Mouse (Mus musculus) embryo, embryonic 10 days (tissue): ENCODE results near the gene Sprn.
"Not testable (repeated sequence)": the region's sequence is repeated elsewhere in the genome, so short reads cannot be mapped to it uniquely, and the experiment has no call there.

ENCODE experiments used
- DNase-seq: peaks from one replicate; pipeline ENCODE4 v3.0.0-alpha.2; 2015; ENCODE audit warnings: low spot score

The Sprn gene

DNA sequence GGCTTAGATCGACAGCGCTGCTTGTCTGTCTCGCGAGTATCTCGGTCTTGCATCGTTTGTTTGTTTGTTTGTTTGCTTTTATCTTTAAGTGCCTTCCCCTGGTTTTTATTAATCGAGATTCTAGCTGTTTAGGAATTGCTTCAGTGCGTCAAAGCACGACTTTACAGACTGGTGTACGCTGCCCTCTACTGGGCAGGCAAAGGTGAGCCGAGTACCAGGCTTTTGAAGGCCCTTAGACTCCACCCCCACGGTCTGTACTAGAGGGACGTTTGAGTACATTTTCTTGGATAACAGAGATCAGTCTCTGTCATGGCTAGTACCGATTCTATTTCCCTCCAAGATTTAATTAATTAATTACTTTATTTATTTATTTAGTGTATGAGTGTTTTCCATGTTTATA is 13.3 kb downstream of the Sprn start:
- DNase-seq, result peak; percentile 84

DNA sequence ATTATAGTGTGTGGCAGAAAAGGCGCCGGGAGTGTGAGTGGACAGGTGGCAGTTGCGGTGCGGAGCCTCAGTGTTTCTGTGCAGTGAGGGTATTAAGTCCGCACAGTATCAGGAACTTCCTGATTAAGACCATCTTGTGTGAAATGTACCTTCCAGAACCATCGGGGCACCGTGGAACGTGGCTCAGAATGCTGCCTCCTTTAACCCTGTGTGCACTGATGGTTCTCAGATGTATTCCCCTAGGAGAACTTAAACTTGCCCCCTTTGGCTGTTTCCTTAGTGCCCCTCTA is 16.7 kb downstream of the Sprn start:
- DNase-seq, result no peak

DNA sequence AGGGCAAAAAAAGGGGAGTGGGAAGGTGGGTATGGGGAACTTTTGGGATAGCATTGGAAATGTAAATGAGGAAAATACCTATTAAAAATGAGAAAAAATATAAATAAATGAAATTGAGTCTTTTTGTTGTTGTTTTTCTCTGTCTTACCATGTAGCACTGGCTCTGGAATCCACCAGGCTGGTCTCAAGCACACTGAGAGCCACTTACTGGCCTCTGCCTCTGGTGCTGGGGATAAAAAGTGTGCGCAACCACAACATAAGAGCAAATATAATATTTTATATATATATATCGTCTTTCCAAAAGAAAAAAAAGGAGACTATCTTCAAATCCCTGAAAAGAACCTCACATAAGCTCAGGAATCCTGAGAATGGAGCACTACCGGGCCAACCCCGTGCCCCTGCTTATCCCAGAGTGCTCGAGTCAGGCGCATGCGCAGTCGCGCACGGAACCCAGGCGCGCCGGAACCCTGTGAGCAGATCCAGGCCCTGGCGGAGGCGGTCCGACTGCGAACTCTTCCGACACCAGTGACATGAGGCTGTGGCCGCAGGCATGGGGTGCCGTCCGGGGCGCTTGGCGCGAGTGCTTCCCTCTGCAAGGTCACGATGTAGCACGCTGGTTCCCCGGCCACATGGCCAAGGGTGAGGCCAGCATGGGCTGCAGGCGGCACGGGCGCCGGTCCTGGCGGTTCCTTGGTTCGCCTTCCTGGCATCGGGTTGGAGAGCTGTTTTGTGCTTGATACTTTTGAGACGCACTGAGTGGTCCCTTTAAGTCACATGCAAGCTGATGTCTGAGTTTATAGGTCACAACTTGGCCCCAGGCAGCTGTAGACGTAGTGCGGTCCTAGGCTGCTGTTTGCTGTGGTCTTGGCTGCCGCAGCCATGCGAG is 17.3 kb downstream of the Sprn start, which contains the start of gene Mtg1:
Mtg1 (plus strand) TSS at position 430 of the 886 bp plus-strand sequence.
- DNase-seq, result peak; percentile 96

DNA sequence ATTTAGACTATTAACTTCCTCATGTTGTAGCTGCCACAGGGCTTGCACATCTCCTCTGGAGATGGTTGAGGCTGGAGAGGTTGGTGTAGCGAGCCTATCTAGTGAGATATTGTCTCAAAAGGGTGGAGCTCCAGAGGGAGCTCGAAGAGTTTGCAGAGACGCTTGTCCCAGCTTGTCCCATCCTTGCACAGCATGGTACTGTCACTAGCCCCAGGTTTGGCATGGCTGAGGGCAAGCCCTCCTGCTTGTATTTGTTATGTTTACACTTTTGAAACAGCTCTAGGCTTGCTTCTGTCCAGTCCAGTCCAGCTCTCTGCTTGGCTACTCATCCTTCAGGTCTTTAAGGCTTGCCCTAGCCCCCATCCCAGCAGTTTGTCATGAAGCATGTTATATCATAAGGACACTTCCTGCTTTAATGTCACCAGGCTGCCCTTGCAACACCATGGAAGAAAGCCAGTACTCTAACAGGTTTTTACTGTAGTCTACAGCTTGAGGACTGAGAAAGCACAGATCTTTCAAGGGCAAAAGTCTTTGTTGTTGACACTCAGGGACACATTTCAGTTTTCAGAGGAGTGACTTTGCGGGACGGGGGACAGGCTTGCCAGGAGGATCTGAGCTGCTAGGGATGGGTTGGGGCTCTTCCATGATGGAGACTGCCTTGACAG is 19.4 kb downstream of the Sprn start:
- DNase-seq, result no peak

DNA sequence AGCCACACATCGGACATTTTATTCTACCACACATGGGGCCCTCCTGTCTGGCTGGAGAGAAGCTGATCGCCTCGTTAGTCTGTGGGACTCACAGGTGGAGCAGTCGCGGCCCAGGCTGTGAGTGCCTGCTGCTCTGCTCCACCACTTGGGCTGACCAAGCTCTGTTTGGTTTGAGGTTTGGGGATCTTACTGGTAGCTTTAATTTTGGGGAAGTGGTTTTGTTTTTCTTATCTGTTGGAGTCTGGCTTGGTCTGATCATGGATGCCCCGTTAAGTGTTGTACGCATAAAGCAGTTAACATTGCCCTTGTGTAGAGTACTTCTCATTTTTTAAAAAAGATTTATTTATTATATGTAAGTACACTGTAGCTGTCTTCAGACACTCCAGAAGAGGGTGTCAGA is 20.6 kb downstream of the Sprn start:
- not testable (repeated sequence) for DNase-seq

DNA sequence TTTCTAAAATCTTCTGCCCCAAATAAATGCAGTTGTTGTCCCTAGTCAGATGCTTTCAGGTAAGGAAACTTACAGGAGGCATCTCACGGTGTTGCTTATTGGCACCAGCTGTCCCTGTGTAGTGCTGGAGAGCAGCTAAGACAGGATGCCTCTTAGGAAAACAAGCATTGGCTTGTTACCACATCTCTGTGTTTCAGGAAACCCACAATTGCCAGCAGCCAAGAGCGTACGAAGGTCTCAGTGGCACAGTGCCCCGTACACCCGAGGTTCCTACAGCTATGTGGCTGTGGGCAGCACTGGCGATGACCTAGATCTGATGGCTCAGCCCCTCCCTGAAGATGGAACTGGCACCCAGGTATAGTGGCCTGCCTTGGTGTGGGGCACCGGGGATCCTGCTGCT is 22.5 kb downstream of the Sprn start:
- DNase-seq, result not testable (repeated sequence)

DNA sequence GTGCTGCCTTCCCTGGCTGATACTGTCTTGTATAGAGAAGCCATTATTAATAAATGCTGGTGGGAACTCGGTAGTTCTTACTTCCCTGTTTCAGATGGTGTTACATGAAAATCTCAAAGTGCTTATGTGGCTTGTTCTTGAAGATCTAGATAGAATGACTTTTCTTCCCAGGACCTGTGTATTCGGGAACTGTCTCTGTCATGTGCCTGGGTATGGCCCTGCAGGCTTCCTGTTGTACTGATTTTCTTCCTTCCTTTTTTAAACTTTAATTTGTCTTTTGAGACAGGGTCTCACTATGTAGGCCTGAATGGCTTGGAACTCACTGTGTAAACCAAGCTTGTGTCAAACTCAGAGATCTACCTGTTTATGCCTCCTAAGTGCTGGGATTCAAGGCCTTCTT is 26.8 kb downstream of the Sprn start:
- no peak for DNase-seq

DNA sequence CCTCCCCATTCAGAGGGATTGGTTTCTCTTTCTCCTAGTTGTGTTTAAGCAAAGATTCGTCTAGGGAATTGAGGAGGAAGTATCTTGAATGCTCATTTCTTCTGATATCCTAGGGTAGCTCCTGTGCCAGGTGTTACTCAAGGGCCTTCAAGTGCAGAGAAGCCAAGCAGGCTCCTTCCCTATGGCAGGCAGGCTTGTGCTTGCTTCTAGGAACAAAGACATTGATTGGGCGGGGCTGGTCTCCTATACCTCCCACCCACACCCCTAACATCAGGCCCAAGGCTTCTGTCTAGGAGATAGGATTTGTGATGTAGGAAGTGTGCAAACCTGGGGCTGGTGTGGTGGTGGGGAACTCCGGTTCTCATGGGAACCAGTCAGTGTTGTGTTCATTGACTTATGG is 27.7 kb downstream of the Sprn start:
- DNase-seq, result no peak

DNA sequence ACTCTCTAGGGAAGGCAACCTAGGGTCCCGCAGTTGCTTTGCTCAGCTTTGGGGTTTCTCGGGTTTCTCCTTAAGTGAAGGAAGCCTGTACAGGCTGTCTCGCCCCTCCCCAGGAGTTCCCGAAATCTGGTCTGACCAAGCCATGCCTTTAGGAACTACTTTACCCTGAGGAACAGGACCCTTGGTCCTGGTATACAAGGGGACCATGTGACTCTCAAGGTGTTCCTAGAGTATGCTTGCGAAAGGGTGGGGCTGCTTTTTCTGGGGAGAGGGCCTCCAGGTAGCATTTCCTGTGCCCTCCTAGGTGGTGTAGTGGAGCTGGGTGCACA is 28.7 kb downstream of the Sprn start:
- DNase-seq, result no peak

DNA sequence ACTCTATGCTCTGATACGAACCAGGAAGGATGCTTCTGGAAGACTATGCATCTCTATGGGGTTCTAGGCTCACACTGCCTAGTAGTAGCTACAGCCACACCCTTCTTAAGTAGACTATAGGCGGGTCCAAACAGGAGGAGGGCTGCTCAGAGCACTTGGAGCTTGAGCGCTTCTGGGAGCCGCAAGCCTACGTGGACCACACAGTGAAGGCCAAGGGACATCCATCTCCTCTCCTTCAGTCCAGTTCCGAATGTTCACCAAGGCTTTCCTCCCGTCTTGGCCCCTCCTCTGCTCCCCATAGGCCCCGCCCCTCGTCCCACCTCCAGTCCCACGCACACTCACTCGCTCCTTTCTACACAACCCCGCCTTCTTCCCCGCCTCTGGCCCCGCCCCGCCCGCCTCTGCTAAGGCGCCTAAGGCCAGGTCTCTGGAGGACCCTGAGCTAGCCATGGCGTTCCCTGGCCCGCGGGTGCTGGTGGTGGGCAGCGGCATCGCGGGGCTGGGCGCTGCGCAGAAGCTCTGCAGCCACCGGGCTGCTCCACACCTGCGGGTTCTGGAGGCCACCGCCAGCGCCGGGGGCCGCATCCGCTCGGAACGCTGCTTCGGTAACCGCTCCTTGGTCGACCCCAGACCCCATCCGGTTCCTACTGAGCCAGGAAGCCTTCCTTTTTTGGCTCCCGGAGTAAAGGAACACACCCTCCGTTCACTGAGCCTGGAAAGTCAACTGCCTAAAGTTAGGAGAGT is 29.2 kb downstream of the Sprn start:
- DNase-seq, result peak; percentile 90

DNA sequence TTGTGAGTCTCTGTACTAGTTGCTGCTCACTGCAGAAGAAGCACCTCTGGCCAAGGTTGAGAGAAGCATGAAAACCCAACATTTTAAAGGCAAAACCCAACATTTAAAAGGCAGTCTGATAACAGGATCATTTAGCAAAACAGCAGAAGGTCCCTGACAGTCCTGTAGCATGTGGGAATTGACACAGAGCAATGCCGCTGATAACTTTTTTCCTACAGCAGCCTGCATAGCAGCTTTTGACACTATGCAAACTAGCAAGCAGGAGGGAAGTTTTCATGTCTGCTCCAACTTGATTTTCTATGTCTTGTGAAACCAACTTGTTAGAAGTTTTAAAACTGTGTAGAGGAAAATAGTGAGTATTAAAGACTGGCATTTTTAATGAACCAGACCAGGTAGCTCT is 30.3 kb downstream of the Sprn start:
- DNase-seq, result no peak

DNA sequence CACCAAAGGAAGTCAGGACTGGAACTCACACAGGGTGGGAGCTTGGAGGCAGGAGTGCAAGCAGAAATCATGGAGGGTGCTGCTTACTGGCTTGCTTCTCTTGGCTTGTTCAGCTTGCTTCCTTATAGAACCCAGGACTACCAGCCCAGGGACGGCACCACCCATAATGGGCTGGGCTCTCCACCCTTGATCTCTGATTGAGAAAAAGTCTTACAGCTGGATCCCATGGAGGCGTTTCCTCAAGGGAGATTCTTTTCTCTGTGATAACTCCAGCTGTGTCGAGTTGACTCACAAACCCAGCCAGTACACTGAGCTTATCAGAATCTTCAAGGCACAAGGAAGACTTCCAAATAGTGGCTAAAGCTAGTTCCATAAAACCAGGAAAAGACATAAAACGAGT is 31.9 kb downstream of the Sprn start:
- DNase-seq, result no peak

DNA sequence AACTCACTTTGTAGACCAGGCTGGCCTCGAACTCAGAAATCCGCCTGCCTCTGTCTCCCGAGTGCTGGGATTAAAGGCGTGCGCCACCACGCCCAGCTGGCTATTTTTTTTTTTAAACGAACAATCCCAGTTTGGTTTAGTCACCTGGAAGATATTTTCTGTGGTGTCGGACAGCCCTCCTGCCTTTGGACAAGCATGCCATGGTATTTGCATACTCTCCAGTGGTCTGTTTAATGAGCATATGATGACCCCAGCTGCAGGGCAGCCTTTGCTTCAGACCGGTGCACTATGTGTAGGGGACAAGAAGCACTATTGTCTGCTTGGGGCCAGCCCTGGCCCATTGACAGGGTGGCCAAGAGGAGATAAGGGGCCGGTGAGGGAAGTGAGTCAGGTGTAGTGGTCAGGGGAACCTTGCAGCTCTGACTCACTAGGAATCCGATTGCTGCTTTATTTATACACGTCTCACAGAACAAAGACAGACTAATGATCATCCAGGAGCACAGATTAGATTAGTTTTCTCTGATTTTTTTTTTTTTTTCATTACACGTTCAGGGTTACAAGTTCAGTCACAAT is 33.3 kb downstream of the Sprn start:
- no peak for DNase-seq

DNA sequence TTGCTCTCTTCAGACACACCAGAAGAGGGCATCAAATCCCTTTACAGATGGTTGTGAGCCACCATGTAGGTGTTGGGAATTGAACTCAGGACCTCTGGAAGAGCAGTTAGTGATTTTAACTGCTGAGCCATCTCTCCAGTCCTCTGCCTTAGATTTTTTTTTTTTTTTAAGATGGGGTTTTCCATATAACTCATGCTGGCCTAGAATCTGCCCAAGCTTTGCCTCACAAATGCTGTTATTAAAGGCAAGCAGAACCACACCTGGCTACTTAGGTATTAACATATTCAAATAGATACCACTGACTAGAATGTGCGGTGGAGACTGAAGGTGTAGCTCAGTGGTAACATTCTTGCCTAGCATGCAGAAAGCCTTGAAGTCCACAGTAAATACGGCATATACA is 34.2 kb downstream of the Sprn start:
- DNase-seq, result no peak

DNA sequence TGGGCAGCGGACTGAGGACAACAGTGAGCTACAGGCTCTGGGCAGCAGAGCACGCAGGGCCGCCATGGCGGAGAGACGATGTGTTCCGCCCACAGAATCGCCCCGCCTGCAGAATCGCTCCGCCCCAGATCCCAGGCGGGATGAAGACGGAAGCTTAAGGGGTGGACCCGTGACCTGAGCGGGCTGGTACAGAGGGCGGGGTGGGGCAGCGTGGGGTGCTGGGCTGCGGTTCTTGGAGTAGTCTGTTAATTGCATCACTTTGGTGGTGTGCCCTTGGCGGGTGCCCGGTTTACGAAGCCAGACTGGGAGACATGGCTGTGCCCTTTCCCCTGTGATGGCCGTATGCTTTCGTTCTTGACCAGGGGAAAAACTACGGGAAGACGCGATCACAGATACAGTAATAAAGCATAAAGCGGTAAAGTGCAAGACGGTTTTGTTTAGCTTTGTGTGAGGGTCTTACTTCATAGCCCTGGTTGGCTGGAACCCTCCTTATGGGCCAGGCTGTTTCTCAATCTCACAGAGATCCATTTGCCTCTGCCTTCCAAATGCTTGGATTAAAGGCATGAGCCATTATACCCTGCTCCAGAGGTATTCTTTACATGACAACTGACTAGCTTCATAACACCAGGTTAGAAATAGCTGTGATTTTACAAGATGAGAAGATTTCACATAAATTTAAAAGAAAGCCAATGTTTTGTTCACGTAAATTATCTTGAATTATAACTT is 38.2 kb downstream of the Sprn start, which contains the start of gene Echs1:
Echs1 (minus strand) TSS at position 148 of the 726 bp plus-strand sequence.
- DNase-seq, result peak; percentile 92

DNA sequence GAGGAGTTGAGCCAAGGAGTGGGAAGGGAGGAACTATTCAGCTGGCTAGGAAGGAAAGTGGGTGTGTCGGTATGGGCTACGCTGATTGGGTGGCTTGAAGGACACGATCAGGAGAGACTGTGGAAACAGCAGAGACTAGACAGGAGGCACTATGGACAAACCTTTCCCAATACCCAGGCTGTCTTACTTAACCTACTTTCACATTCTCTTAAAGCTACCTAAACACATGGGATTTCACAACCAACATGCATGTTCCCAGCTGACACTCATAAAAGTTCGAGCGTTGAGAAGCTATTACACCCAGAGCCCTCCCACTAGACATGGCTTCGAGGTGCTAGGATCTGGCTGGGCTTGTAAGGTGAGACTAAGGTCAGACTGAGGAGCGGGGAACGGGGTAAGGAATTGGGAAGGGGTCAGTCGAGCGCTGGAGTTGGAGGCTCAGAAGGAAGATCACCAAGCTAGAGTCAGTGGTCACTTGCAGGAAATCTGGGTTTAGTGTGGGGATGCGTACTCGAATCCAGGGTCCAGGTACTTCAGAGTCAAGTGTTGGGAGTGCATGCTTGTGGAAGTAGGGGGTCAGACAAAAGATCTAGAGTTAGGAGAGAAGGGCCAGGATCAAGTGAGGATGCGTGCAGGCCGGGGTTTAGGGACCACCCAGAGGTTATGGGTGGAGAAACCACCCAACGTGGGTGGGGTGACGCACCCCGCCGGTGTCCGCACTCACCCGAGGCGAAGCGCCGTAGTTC is 38.9 kb downstream of the Sprn start, which contains the start of gene Paox:
Paox (plus strand) TSS at position 217 of the 746 bp plus-strand sequence.
- DNase-seq, result peak; percentile 64

DNA sequence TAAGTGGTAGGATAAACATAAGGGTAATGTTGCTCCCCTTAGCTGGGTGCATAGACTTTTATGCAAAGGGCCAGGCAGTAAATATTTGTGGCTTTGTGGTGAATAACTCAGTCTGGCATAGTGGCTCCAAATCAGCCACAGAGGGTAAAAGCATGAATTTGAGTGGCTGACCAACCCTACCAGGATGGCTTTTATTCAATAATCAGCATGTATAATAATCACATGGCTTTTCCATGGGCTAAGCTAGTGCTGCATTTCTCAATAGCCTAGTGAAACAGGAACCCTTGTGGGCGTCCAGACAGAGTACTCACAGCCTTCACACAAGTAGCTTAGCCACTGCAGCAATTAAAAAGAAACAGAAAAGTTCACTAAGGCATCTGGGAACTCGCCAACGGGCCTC is 42.7 kb downstream of the Sprn start:
- DNase-seq, result no peak

DNA sequence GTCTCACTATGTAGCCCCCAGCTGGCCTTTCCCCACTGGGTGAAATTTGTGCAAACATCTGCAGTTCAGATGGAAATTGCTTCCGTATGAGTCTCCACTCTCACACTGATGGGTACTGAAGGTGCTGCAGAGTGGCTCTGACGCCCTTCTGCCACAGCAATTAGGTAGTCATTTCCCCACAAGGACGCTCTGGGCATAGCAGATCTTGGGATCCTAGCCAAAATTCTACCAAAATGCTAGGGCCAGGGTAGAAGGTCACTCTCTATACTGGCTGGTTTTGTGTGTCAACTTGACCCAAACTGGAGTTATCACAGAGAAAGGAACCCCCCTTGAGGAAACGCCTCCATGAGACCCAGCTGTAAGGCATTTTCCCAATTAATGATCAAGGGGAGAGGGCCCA is 50.7 kb downstream of the Sprn start:
- DNase-seq, result no peak

DNA sequence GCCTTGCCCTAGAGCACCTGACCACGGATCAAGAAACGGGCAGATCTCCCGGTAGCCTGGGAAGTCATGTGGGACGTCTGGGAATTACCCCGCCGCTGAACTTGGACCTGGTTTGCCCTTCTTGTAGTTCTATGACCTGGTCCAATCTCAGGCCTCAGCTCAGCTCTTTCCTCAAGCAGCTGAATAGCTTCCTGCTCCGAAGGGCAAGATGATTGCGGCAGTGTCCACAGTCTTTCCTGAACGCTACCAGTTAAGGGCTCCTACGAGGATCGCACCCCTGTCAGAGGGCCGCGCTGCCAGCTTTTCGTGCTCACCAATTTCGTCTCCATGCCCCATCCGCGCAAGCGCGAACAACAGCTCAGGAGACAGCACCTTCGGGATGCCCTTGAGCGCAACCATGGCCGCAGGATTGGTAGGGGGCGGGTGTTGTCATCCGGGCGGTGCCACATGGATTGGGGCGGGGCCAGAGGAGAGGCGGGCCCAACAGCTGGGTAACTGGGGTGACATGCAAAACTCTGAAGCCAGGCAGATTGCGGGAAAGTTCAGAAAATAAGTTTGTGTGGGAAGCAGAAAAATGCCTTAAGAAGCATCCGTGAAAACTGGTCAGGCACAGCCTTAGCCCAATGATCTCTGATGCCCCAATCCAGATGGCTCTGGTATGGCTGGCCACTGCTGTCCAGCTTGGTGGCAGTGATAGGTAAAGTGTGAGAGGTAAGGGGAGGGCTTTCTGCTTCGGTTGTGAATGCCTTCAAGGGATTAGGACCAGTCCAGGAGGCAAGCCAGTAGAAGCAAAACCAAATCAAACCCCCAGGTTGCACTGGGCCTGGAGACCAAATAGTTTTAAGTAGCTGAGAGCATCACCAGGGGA is 52.5 kb downstream of the Sprn start, which contains the start of gene Fuom:
Fuom (minus strand) TSS at position 449 of the 868 bp plus-strand sequence.
- peak; percentile 83 for DNase-seq

DNA sequence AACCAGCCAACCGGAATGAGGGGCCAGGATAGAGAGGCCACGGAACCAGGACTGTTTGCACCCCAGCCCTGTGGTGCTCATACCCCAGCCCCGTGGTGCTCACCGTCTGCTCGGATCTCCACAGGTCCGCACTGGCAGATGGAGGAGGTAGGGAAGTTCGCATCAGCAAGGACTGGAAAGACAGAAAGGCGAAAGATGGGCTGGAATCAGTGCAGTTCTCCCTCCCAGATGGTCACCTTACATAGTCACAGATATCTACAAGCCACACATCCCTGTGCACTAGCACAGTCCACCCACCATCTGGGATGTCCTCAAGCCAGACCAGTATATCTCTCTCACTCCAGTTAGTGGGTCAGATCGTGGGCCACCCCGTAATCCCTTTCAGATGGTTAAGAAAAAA is 53.2 kb downstream of the Sprn start:
- no peak for DNase-seq
